Mouse (Mus musculus) adrenal gland, postnatal 25 days (tissue): ENCODE measurements at regions not wholly inside any gene's neighbourhood (a gene's known extent, or its start where the extent isn't known, plus 50 kb on each side); places are given as distances from the start of the nearest gene placed in this dataset.

Experiments
- DNase-seq: peaks from one replicate; pipeline ENCODE4 v3.0.0; 2021; ENCODE audit warnings: mixed read lengths

DNA sequence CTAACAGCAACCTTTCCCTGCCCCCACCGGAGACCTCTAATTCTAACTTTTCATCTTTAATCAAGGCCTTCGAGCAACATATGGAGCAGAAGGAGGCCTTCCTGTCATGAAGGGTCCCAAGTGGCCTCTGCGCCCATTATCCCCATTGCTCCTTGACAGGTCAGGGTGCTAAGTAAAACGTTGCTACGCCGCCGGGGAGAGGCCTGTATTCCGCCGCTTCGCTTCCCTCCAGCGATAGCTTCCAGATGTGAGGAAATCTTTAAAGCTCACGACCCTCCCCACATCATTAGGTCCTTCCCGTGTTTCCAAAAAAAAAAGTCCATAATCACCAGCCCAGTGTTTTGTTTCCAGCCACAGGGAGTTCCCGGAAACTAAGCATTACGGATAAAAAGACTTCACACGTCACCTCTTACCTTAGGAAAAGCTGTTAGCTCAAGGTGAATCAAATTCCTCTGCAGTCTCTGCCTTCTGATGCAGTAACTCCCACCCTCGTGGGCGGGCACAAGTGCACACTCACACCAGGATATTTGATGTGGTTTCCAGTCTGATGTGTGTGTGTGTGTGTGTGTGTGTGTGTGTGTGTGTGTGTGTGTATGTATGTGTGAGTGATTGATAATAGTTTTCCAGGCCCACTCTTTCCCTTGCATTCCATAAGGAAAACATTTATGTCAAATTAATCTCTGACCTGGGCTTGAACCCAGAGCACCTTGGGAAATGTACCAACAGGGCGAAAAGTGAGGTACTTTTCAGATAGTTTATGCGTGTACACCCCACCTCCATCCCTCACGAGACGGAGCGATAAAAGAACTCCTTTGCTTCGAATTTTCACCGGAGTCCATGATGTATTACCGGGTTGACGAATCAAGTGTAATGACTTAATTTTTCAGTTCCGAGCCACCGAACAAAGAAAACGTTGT is 107.5 kb downstream of the Gm45692 start:
- DNase-seq, result no peak

DNA sequence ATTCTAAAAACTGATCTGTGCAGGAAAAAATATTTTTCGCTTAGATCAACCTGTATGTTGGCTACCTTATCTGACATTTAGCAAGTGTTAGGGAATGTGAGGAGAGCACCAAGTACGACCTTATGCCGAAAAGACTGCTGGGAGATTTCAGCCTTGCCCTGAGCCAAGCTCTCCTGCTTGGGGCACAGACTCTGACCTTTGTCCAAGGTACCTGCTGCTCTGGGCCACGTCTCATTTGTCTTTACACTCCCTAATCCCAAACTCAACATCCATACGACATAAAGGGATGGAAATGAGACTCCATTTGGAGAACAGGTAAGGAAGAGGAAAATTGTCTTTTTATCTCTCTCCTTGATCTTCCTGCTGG is 108.2 kb downstream of the Gm45692 start:
- no peak for DNase-seq

DNA sequence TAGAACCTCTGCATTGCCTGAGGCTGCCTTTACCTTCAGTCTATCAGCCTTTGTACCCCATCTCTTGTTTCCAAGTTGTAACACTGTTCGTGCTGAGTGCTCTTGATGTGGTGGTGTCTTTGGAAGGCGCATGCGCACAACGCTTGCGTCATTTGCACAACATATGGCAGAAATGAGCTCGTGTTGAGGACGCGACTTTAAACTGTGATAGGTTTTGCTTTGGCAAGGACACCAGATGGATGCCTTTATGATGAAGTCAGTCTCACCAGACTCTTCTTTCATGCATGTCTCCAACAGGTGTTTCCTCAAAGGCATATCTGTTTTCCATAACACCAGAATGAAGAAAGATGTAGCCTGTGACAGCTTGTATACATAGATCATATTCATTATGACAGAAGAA is 110.2 kb downstream of the Gm45692 start:
- no peak for DNase-seq

DNA sequence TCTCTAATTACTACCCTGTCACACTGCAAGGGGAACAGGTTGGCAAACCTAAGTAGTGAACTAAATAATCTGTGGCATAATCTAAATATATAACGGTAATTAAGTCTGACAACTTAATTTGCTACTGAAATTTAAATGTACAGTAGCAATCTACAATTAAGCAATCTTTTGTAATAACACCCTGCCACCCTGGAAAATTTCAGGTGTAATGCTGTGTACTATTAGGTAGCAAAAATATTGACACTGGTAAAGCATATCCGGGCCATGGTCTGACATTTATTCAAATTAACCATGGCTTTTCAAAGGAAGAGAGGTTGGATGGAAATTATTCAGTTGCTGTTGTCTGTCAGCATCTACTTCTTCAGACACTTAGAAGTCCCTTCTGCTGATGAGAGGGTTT is 119.7 kb downstream of the Gm45692 start:
- no peak for DNase-seq

DNA sequence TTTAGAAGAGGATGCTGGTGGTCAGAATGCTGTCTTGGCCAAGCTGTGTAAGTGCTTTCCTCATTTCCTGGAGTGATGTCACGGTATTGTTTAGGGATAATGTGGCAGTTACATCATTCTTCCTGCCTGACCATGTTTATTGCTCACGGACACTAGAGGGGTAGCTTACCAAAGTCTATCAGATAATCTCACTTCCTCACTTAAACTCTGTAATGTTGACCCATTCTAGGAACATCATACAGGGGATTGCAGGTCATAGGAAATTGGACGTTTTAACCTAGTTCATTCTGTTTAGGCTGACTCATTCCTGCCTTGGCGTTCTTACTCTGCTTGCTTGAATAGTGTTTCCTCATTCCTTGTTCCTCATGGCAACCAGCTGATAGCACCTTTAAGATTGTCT is 120.3 kb downstream of the Gm45692 start:
- no peak for DNase-seq

DNA sequence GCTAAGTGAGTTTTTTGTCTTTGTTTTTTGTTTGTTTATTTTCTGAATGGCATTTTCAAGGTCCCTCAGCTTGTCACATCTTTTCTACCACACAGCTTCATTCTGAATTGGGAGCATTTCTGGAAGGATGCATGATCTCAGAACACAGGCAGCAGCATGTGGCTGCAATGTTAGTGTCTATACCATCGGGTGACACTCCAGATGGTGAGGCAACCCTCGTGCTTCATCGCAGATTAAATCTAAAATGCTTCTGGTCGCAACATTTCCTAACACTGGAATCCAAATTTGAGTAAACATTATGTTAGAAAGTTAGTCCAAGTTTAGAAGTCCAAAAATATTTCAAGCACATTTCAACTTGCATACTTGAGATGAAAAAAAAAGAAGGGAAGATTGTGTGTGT is 124.4 kb downstream of the Gm45692 start:
- no peak for DNase-seq

DNA sequence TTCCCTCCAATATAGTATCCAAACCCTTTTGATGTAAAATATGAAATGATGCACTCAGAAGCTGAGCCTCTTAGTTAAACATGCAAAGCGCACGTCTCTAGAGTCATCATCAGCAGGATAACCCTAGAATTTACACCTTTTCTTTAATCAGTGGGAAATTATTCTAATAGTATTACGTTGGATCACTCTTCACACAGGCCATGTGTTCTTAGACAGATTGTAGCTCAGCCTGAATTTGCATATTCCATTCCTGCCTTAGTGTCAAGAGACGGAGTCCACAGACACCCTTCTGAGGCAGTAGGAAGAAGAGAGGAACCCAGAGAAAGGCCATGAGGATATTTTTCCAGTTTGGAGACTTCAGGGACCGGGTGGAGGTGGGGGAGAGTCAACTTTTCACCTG is 125.0 kb downstream of the Gm45692 start:
- DNase-seq, result no peak

DNA sequence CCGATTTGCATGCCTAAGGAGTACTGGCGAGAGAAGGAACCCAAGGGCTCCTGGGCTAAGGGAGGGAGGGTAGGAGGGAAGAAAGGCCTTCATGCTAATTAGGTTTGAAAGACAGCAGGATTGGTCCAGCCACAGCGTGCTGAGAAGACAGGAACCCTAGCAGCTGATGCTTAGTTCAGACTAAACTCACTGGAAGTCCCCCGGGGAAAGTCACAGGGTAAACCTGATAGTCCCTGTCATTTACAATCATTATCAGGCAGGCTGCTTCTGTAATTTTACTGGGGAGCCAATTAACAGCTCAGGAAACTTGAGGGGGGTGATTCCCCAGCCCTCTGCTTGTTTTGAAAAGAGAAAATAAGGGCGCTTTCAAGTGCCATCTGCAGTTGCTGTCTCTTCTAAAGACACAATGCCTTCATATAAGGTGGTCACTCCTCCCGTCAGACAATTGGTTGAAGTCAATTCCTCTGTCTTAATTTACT is 135.9 kb downstream of the Gm45692 start:
- no peak for DNase-seq

DNA sequence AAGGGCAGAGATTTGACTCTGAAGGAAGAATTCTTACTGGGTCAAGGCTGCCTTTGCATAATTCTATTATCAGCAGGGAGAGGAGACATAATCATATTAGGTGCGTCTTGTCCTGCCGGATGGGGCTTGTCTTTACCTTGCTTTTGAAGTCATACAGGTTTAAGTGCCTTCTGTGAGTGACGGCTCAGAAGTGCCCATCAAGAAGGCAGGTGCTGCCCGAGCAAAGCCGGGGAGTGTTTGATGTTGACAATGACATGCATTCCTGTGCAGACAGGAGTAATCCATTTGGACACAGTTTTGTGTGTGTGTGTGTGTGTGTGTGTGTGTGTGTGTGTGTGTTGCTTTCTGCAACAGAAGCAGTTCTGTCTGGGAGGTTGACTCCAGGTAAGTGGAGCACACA is 141.0 kb downstream of the Gm45692 start:
- DNase-seq, result no peak

DNA sequence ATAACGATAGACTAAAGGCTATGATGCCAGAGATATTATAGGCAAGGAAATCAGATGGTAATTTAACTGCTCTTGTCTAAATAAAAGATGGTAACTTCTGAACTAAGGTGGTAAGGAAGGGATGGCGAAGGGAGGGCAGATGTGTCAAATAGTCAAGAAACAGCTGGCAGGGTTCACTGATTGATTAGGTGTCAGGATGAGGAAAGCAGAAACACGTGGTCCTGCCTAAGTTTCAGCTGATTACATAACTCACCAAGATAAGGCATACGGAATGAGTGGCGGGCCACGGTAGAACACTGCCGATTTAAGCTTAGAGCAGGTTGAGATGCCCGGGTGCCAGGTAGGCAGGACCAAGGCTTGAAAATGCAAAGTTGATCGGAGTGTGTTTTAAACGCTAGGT is 143.2 kb downstream of the Gm45692 start:
- DNase-seq, result no peak

DNA sequence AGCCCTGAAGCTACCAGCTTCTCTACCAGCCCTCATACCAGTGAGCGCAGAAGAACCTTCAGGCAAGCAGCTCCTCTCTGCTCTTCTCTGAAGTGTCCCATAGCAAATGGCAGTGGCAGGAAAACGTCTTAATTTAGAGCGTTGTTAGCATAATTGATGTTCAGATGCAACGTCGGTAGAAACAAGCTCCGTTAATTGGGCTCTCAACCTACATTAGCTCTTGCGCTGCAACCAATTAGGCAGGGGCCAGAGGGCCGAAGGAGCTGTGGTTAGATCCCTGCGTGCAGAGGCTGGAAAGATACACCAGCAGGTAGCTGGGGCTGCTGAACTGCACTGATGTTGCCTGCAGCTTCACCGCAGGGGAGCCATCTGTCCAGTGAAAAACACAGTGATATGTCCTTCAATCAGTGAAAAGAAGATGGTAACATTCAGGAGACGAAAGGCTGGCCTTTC is 145.6 kb downstream of the Gm45692 start:
- DNase-seq, result no peak

DNA sequence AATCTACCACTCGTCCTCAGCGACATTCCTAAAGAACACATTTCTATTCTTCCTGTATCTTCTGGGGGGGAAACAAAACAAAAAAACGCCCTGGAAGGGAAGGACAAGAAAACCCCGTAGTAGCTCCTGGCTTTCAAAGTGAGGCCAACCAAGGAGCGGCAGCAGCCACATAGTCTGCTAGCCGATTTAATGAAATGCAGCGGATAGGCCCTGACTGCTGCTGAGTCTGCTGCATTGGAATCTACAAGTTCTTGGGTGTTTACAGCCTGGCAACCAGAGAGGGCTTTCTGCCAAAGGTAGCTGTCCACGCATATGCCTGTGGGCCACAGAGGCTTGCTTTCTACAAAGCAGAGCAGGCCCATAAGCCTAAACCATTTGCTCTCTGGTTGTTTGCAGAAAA is 146.0 kb downstream of the Gm45692 start:
- DNase-seq, result no peak

DNA sequence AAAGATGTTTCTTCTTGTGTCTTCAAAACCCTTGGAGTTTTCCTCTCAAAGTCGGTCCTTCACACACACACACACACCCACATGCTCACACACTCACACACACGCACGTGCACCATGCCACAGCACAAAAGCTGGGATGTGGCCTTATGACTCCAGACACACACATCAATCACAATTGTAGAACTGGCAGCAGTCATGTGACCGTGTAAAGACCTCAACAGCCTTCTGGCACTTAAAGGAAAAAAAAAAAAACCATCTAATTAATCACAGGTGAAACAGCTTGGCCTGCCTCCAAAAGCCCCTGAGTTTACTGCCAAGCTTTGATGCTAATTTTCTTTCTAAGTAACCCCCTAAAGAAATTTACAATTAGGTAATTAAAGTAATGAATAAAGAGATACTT is 147.1 kb downstream of the Gm45692 start:
- DNase-seq, result no peak

DNA sequence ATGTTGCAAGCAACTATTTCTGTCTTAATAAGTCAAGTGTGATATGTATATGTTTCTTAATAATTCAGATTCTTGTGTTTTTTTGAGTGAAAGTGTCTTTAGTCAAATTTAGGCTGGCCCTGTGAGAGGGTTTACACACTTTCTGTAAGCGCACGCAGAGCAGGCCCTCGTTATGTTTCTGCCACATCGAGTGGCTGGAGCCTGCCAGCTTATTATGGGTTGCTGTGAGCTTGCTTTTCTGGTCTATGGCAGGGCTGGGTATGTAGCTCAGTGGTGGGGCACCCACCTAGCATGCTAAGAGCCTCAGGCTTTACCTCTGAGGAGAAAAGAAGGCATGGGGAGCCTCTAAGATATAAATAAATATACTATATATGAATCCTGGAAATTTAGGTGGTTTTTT is 148.2 kb downstream of the Gm45692 start:
- no peak for DNase-seq

DNA sequence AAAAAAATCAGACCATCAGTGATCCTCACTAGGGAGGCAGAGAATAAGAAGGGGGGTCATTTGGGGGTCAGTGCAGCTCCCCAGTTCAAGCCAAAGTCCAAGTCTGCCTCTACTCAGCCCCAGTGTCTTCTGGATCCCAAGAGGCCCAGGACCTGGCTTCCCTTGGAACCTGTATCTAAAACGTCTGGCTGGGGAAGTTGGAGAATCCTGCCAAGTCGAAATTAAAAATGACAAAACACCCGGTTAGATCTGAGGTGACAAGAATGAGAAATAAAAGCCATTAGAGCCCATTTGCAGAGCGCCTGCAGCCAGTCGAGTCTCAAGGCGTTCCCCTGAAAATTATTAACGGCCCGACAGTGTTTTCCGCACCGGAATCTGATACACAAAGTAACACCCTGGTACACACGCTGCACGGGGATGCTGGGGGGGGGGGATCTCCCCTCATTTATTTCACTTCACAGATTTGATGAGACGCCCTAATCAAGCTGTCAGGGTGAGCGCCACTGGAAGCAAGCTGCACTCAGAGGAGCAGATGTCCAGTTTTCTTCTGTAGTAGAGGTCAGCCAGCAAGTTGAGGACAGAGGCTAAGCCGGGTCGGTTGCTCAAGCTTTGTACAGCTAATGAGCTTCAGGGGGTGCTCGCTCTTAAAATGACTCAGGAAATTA is 149.5 kb downstream of the Gm45692 start:
- DNase-seq, result no peak

DNA sequence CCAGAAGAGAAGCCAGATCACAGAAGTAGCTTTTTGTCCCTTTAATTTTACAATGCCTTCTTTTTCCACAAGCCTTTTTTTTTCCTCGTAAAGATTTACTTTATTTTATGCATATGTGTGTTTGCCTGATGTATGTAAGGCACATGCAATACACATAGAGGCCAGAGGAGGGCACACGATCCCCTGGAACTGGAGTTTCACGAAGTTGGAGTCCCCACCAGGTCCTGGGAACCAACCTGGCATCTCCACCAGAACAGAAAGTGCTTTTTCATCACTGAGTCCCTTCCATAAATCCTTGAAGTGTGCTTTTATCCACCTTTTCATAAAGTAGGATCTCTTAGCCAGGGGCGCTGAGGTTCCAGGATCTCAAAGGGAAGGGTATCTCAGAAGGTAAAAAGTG is 152.8 kb downstream of the Gm45692 start:
- DNase-seq, result peak; percentile 17

DNA sequence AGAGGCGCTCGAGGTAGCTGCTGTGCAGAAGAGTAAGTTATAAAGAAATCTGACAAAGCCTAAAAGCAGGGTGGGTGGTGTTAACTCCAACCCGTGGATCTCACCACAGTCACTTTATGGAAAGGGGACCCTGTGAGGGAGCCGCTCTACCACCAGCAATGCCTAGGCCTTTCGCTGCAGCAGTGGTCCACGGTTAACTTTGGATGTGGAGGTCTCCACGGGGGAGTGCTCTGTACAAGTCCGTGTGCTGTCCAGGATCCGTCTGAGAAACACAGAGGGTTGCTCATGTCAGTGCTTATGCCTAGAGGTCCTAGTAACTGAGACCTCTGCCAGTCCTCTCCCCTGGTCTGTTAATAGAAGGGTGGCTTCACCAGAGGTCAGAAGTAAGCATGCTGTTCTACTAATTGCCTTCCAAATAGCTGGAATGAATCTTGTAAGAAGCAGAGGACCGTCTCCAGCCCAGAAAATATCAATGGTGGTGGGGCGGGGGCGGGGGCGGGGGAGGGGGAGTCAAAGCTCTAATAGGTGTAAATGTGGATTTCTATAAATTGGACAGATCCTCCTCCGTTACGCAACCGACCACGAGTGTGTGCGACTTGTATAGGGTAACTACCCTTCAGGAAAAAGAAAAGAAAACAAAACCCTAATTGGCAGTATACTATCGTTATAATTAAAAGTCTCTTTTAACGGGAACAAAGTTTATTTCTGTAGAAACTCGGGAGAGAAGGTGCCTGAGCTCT is 153.5 kb downstream of the Gm45692 start:
- DNase-seq, result no peak

DNA sequence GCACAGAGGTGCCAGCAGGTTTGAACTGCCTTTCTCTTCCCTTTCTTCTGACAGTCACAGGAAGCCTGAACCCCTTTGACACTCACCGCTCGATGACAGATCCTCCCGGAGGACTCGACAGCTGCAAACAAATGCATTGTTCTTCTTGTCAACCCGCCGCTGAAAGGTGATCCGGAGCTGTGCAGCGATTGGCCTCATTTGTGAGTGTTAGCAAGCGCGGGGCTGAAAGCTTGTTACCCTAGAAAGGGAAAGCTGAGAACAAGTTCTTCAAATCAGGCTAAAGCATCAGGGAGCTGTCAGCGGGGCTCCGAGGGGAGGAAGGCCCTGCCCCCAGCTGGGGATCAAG is 154.1 kb downstream of the Gm45692 start:
- no peak for DNase-seq

DNA sequence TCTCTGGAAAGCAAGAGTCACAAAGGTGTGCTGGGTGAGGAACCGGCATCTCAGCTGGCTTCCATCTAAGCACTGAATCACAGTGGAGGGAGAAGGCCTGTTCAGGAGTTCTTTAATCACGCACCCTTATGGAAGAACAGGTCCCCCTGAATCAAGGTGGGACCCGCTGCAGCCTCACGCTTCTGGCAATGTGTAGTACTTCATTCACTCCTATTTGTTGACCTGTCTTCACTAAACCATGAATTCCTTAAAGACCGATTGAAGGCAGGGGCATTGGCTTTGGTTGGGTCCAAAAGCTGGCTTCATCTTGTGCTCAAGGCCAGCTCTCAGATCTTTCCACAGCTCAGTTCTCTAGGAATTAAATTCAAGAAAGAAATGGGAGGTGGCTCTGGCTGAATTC is 154.5 kb downstream of the Gm45692 start:
- no peak for DNase-seq

DNA sequence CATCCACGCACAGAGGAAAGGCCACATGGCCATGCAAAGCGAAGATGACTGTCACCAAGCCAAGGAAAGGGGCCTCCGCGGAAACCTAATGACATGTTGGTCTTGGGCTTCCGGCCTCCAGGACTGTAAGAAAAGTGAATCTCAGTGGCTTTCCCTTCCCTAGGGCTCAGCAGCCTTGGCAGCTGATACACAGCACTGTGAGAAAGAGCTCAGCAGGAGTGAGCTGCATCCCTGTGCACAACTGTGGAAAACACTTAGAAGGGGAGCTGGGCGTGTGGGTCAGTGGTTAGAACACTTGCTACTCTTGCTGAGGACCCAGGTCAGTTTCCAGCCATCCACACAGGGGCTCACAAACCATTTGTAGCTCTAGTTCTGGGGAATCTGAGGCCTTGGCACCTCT is 155.1 kb downstream of the Gm45692 start:
- DNase-seq, result no peak

DNA sequence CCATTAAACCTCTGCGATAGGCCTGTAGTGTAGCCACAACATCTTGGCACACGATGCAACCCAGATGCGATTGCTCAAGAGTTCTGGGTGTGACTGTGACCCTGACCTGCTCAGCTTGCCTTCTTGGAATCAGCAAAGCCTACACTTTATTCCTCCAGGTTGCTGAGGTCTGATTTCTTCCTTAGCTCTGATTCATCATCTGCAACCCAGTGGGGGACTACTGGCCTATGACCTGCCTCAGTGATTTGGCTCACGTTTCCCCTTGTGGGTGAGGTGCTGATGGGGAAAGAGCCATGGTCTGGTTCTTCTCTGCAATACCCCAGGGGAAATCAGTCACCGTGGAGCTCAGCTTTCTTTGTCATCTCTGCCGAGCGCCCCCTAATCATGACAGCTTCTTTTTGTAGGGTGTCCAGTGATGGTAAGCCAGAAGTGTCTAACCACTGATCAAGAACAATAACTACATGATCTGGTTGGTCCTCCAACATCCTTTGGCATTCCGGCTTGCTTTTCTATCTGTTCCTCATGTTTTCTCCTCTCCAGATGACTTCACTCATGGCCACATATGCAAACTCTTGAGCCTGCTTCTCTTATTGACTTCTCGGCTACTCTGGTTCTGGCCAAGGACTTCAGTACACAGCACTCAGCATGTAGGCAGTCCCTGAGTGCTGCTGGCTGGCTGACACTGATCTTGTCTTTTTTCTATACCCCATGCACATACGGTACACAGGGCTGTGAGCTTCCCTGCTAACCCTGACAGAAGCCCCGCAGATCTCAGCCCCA is 163.0 kb downstream of the Gm45692 start:
- no peak for DNase-seq

DNA sequence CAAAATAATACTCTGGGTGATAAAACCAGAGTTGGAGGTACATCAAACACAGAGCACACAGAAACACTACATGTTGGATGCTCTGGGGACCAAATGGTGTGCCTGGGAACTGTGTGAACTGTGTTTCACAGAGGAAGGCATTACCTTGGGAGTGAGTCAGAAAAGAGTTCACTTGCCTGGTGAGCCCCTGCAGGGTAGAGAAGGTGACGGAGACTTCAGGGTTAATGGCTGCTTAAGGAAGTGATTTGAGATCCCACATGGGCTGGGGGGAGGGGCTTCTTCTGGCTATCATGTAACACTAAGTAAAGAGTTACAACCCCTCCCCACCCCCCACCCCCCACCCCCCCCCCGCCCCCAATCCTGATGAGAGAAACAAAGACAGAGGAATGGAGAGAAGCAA is 164.6 kb downstream of the Gm45692 start:
- DNase-seq, result no peak
